Mouse (Mus musculus) liver, embryonic 16.5 days (tissue): ENCODE results near the gene Smarcd1. TPM values are rescaled to one million over a fixed set of nuclear protein-coding genes. Genes with fewer than 3 reads are reported as not detected.

Experiments
- ATAC-seq: fragments of 200-750 bp; cut with Nextera tagmentation; 2 replicates; pipeline ENCODE4 v1.8.0; 2017; ENCODE audit warnings: low read depth, mild to moderate bottlenecking, moderate number of reproducible peaks, moderate library complexity
- H3K27ac ChIP-seq: fragments of 300-500 bp; sonication (generic); 2 replicates; pipeline ENCODE4 v1.5.1; 2014; ENCODE audit warnings: mild to moderate bottlenecking, low read length
- H3K27me3 ChIP-seq: fragments of 300-500 bp; sonication (generic); 2 replicates; pipeline ENCODE4 v1.6.1; 2014; ENCODE audit warnings: low read depth, low read length, mixed read lengths; ENCODE audit not compliant: control insufficient read depth, insufficient read depth
- H3K36me3 ChIP-seq: fragments of 300-500 bp; sonication (generic); 2 replicates; pipeline ENCODE4 v1.6.1; 2014; ENCODE audit warnings: mild to moderate bottlenecking; ENCODE audit not compliant: control insufficient read depth, insufficient read depth
- H3K4me1 ChIP-seq: fragments of 300-500 bp; sonication (generic); 2 replicates; pipeline ENCODE4 v1.6.1; 2014; ENCODE audit warnings: low read depth, low read length, mixed read lengths; ENCODE audit not compliant: control insufficient read depth
- H3K4me2 ChIP-seq: fragments of 300-500 bp; sonication (generic); 2 replicates; pipeline ENCODE4 v1.6.1; 2014; ENCODE audit warnings: low read depth, low read length, mixed read lengths
- H3K4me3 ChIP-seq: fragments of 300-500 bp; sonication (generic); 2 replicates; pipeline ENCODE4 v1.5.1; 2014; ENCODE audit warnings: low read depth, mild to moderate bottlenecking, low read length
- H3K9ac ChIP-seq: fragments of 300-500 bp; sonication (generic); 2 replicates; pipeline ENCODE4 v1.6.1; 2014; ENCODE audit warnings: low read depth, low read length
- H3K9me3 ChIP-seq: fragments of 300-500 bp; sonication (generic); replicated peaks from 2 replicates; pipeline ENCODE4 v1.6.1; 2016; ENCODE audit warnings: low read length; ENCODE audit not compliant: control insufficient read depth
- WGBS: fragments of 180-500 bp; shearing (Covaris S2); extraction: QIAGEN DNeasy Blood & Tissue Kit; methylation state at CpG from one replicate; pipeline ENCODE4 v1.1.7; 2014; ENCODE audit not compliant: insufficient replicate concordance; 5-methylcytosine and 5-hydroxymethylcytosine counted together
- polyA plus RNA-seq: library from polyadenylated mRNA; unstranded; fragments of >200 nt; fragmentation: Nextera tagmentation; extraction: Ambion mirVana; gene quantifications from 2 replicates; pipeline ENCODE4 v1.2.1, GENCODE M21; 2015

The Smarcd1 gene
- polyA plus RNA-seq, 1 experiment from 2014 or later: 4.5 TPM

DNA sequence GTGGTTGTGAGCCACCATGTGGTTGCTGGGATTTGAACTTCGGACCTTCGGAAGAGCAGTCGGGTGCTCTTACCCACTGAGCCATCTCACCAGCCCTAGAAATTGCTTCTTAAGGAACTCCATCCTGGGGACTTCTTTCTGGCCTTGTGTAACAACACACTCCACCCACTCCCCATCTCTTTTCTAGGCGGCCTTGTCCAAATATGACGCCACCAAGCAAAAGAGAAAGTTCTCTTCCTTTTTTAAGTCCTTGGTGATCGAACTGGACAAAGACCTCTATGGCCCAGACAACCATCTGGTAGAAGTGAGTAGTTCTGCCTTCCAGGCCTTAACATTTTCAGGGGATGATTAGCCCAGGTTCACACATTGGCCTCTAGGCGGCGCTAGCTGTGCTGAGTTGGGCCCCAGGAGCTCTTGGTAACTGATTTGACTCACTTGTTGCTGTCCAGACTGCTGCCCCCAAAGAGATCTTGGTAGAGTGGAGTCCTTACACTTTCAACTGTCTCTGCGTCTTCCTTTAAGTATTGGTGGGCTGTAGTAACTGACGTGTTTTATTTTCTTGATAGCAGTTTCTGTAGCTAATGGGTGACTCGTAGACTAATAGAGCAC is 3.6 kb downstream of the Smarcd1 start, which contains the start of gene Gm17349:
Gm17349 (minus strand) TSS at position 51 of the 609 bp plus-strand sequence.
- H3K9me3 ChIP-seq: no peaks in the 10 kb centered on the region
- H3K4me1 ChIP-seq: peaks cover 27% of the 10 kb centered on the region
- no peak within 1 kb of the TSS for H3K4me2 ChIP-seq
- WGBS: 55% methylated on average over 11 of the region's 11 CpGs
- peaks cover 9% of the 10 kb centered on the region; the same call in 1 of the 2 replicates for H3K36me3 ChIP-seq
- H3K27ac ChIP-seq: no peak within 1 kb of the TSS
- no peaks in the 10 kb centered on the region for H3K27me3 ChIP-seq
- no peak for ATAC-seq
- H3K9ac ChIP-seq: no peak within 1 kb of the TSS
- H3K4me3 ChIP-seq: no peak within 1 kb of the TSS

DNA sequence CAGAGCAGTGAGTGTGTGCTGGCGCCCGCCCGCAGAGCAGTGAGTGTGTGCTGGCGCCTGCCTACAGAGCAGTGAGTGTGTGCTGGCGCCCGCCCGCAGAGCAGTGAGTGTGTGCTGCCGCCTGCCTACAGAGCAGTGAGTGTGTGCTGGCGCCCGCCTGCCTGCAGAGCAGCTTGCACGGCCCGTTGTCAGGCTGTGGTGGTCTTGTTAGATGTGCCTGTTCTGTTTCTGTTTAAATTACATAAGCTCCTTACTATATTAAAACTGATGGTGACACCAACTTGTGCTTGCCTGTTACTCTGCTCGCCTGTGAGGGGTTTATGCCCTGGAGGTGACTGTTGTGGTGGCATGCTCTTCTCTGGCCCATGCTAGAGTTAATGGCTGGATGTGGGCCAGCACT is 6.2 kb downstream of the Smarcd1 start:
- Histone ChIP-seq H3K27ac (no peak overlapping the region), H3K4me3 (no peak overlapping the region), H3K36me3 (peaks cover 16% of the 10 kb centered on the region), H3K4me1 (peaks cover 12% of the 10 kb centered on the region), H3K27me3 (no peaks in the 10 kb centered on the region), H3K9ac (no peak overlapping the region), H3K4me2 (no peak overlapping the region), H3K9me3 (no peaks in the 10 kb centered on the region)
- WGBS: 84% methylated on average over 13 of the region's 13 CpGs
- ATAC-seq: no peak

DNA sequence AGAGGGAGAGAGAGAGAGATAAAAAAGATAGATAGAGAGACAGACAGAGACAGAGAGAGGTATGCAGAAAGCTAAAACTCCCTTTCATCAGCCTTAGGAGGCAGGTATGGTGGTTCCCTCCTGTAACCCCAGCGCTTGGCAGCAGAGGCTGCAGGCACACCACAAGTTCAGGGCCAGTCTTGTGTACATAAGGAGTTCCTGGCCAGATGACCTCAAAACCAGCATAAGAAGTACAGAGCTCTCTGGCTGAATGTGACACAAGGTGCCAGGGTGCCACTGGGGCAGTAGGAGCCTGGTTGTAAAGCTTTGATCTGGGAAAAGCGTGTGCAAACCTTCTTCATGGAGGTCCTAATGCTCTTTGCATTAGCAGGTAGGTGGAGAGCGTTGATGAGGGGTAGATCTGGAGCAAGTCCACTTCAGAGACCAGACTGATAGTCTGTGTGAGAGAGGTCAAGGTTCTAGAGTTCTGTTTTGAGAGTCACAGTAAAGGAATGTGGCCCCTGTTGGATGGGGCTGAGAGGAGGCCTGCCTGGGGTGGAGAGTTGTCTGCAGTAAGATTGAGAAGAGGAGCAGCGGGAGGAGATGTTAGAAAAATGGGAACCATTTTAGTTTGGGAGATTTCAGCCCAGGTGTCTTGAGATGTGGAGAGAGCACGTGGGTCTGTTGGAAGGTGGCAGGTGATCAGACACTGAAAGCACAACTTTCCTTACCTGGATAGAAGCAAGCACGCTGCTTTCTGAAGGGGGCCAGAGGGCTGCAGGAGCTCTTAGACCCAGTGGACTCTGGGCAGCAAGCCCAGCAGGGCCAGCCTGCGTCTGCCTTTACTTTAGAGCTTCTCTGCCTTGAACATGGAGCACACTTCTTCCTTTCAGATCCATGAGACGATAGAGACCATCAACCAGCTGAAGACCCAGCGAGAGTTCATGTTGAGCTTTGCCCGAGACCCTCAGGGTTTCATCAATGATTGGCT is 8.6 kb downstream of the Smarcd1 start:
- H3K4me3 ChIP-seq: no peak overlapping the region
- no peaks in the 10 kb centered on the region for H3K9me3 ChIP-seq
- peaks cover 12% of the 10 kb centered on the region for H3K4me1 ChIP-seq
- H3K4me2 ChIP-seq: no peak overlapping the region
- no peak overlapping the region for H3K9ac ChIP-seq
- WGBS: 71% methylated on average over 10 of the region's 10 CpGs
- H3K27me3 ChIP-seq: no peaks in the 10 kb centered on the region
- H3K36me3 ChIP-seq: peaks cover 16% of the 10 kb centered on the region
- no peak for ATAC-seq
- no peak overlapping the region; the same call in 1 of the 2 replicates for H3K27ac ChIP-seq

GRCm38 (mm10) chr15:99711491-99711890 is 9.6 kb downstream of the Smarcd1 start:
- Histone ChIP-seq H3K9ac (no peak overlapping the region), H3K4me3 (no peak overlapping the region), H3K27ac (0 out of 2 replicates have a peak overlapping the region, but pooled peaks have one; percentile 14), H3K4me2 (no peak overlapping the region), H3K9me3 (no peaks in the 10 kb centered on the region), H3K27me3 (no peaks in the 10 kb centered on the region), H3K36me3 (peaks cover 16% of the 10 kb centered on the region), H3K4me1 (peaks cover 21% of the 10 kb centered on the region)
- ATAC-seq: no peak
- WGBS: 57% methylated on average over 3 of the region's 3 CpGs

GRCm38 (mm10) chr15:99712666-99713559 is 11.0 kb downstream of the Smarcd1 start:
- H3K27ac ChIP-seq: no peak overlapping the region
- peaks cover 9% of the 10 kb centered on the region for H3K36me3 ChIP-seq
- H3K4me2 ChIP-seq: no peak overlapping the region
- no peaks in the 10 kb centered on the region for H3K27me3 ChIP-seq
- H3K9ac ChIP-seq: no peak overlapping the region
- H3K4me1 ChIP-seq: peaks cover 21% of the 10 kb centered on the region
- ATAC-seq: no peak
- H3K4me3 ChIP-seq: no peak overlapping the region
- H3K9me3 ChIP-seq: no peaks in the 10 kb centered on the region
- 60% methylated on average over 13 of the region's 13 CpGs for WGBS

GRCm38 (mm10) chr15:99713569-99713968 is 11.6 kb downstream of the Smarcd1 start:
- H3K27me3 ChIP-seq: no peaks in the 10 kb centered on the region
- H3K27ac ChIP-seq: no peak overlapping the region
- peaks cover 9% of the 10 kb centered on the region for H3K36me3 ChIP-seq
- no peak for ATAC-seq
- H3K4me1 ChIP-seq: peaks cover 21% of the 10 kb centered on the region
- 89% methylated on average over 3 of the region's 3 CpGs for WGBS
- H3K9me3 ChIP-seq: no peaks in the 10 kb centered on the region
- H3K9ac ChIP-seq: no peak overlapping the region
- no peak overlapping the region for H3K4me2 ChIP-seq
- H3K4me3 ChIP-seq: no peak overlapping the region

DNA sequence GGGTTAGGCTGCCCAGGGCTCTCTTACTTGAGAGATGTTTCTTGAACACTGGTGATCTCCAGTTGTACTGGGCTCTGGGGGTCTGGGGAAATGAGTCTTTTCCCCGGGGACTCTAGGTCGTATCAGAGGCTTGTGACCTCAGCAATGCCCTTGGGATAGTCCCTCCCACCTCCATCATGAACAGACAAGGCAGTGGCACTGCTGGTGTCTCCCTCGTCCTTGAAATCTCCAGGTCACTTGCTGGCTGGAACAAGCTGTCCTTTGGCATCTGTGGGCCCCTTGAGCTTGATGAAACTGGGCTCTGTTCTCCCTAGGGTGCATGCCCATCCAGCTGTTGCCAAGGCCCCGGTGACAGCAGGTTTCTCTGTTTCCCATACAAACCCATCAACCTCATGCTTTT is 12.3 kb downstream of the Smarcd1 start:
- Histone ChIP-seq H3K4me1 (peaks cover 21% of the 10 kb centered on the region), H3K4me3 (no peak overlapping the region), H3K4me2 (no peak overlapping the region), H3K27me3 (no peaks in the 10 kb centered on the region), H3K36me3 (peaks cover 9% of the 10 kb centered on the region), H3K27ac (no peak overlapping the region), H3K9me3 (no peaks in the 10 kb centered on the region), H3K9ac (no peak overlapping the region)
- 67% methylated on average over 4 of the region's 4 CpGs for WGBS
- no peak for ATAC-seq

DNA sequence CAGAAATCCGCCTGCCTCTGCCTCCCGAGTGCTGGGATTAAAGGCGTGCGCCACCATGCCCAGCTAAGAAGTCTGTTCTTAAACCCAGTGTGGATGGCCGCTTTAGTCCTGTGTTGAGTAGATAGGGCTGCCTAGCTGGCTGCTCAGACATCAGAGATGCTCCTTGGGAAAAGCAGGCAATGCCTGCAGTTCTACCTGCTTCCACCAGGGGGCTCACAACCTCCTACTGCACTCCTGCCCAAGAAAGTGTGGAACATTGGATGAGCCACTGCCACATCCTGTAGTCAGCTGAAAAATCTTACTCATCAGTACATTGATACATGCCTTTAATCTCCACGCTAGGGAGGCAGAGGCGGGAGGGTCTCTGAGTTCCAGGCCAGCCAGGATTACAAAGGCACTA is 12.9 kb downstream of the Smarcd1 start:
- peak overlapping the region; percentile 15; the same call in 1 of the 2 replicates for H3K4me2 ChIP-seq
- ATAC-seq: peak; percentile 14
- WGBS: 35% methylated on average over 7 of the region's 7 CpGs
- H3K36me3 ChIP-seq: peaks cover 7% of the 10 kb centered on the region
- H3K9ac ChIP-seq: no peak overlapping the region
- H3K9me3 ChIP-seq: no peaks in the 10 kb centered on the region
- no peak overlapping the region for H3K4me3 ChIP-seq
- peaks cover 21% of the 10 kb centered on the region for H3K4me1 ChIP-seq
- H3K27ac ChIP-seq: peak overlapping the region; percentile 5; the same call in 1 of the 2 replicates
- no peaks in the 10 kb centered on the region for H3K27me3 ChIP-seq
